Mouse (Mus musculus) forebrain, embryonic 16.5 days (tissue): ENCODE results near the gene Atp12a. TPM values are rescaled to one million over a fixed set of nuclear protein-coding genes. Genes with fewer than 3 reads are reported as not detected.

Source experiments
- ATAC-seq: fragments of 200-750 bp; cut with Nextera tagmentation; 2 replicates; pipeline ENCODE4 v1.8.0; 2017; ENCODE audit warnings: mild to moderate bottlenecking, moderate library complexity
- H3K27ac ChIP-seq: fragments of 300-500 bp; sonication (generic); 2 replicates; pipeline ENCODE4 v1.5.1; 2014; ENCODE audit warnings: low read length, control low read depth
- H3K27me3 ChIP-seq: fragments of 300-500 bp; sonication (generic); replicated peaks from 2 replicates; pipeline ENCODE4 v1.6.1; 2014; ENCODE audit warnings: low read length; ENCODE audit not compliant: control insufficient read depth, insufficient read depth
- H3K36me3 ChIP-seq: fragments of 300-500 bp; sonication (generic); 2 replicates; pipeline ENCODE4 v1.6.1; 2014; ENCODE audit not compliant: control insufficient read depth, insufficient read depth
- H3K4me1 ChIP-seq: fragments of 300-500 bp; sonication (generic); replicated peaks from 2 replicates; pipeline ENCODE4 v1.6.1; 2014; ENCODE audit warnings: low read length; ENCODE audit not compliant: control insufficient read depth, insufficient read depth
- H3K4me2 ChIP-seq: fragments of 300-500 bp; sonication (generic); 2 replicates; pipeline ENCODE4 v1.6.1; 2014; ENCODE audit warnings: mild to moderate bottlenecking, low read length, control low read depth
- H3K4me3 ChIP-seq: fragments of 300-500 bp; sonication (generic); replicated peaks from 2 replicates; pipeline ENCODE4 v1.5.1; 2014; ENCODE audit warnings: mild to moderate bottlenecking, low read length, control low read depth
- H3K9ac ChIP-seq: fragments of 300-500 bp; sonication (generic); replicated peaks from 2 replicates; pipeline ENCODE4 v1.6.1; 2014; ENCODE audit warnings: low read depth, low read length, control low read depth
- H3K9me3 ChIP-seq: fragments of 300-500 bp; sonication (generic); 2 replicates; pipeline ENCODE4 v1.6.1; 2016; ENCODE audit warnings: low read length; ENCODE audit not compliant: control insufficient read depth
- WGBS: fragments of 180-500 bp; shearing (Covaris S2); extraction: QIAGEN DNeasy Blood & Tissue Kit; methylation state at CpG from one replicate; pipeline ENCODE4 v1.1.7; 2014; 5-methylcytosine and 5-hydroxymethylcytosine counted together
- polyA plus RNA-seq: library from polyadenylated mRNA; unstranded; fragments of >200 nt; fragmentation: Nextera tagmentation; extraction: Ambion mirVana; gene quantifications from 2 replicates; pipeline ENCODE4 v1.2.1, GENCODE M21; 2015

The Atp12a gene
- polyA plus RNA-seq, 1 experiment from 2014 or later, result 0.30 TPM

- 0 out of 2 replicates have a peak within 1 kb of the TSS, but pooled peaks have one; percentile 8 for H3K4me3 ChIP-seq
- H3K9me3 ChIP-seq, result no peaks in the 10 kb centered on the region
- H3K36me3 ChIP-seq, result no peaks in the 10 kb centered on the region
- no peak for ATAC-seq
- 74% methylated on average over 34 of the region's 34 CpGs for WGBS
- H3K27me3 ChIP-seq, result no peaks in the 10 kb centered on the region
- no peak within 1 kb of the TSS for H3K4me2 ChIP-seq
- no peak within 1 kb of the TSS for H3K27ac ChIP-seq
- H3K9ac ChIP-seq, result no peak within 1 kb of the TSS
- no peaks in the 10 kb centered on the region for H3K4me1 ChIP-seq
Observed at GRCm38 (mm10) chr14:56402311-56403071, 37.6 kb downstream of the Atp12a start, which contains the start of gene Rnf17. Rnf17 (plus strand) TSS chr14:56402581.

GRCm38 (mm10) chr14:56403072-56403375 lies 38.2 kb downstream of the Atp12a start:
- no peak for ATAC-seq
- H3K4me1 ChIP-seq, result no peaks in the 10 kb centered on the region
- H3K4me2 ChIP-seq, result no peak overlapping the region
- H3K36me3 ChIP-seq, result no peaks in the 10 kb centered on the region
- WGBS, result 90% methylated on average over 2 of the region's 2 CpGs
- H3K27me3 ChIP-seq, result no peaks in the 10 kb centered on the region
- no peak overlapping the region for H3K4me3 ChIP-seq
- H3K27ac ChIP-seq, result no peak overlapping the region
- H3K9me3 ChIP-seq, result no peaks in the 10 kb centered on the region
- no peak overlapping the region for H3K9ac ChIP-seq

Other genes with a start within 250 kb of the Atp12a start
- gene Gzme, start 244.4 kb upstream of the Atp12a start, polyA plus RNA-seq, result not detected in 2 replicates
- not detected in 2 replicates for gene Gzmd, start 232.5 kb upstream of the Atp12a start, polyA plus RNA-seq
- not detected in 2 replicates for gene Gzmg, start 205.5 kb upstream of the Atp12a start, polyA plus RNA-seq
- not detected in 2 replicates for gene Gzmn, start 190.5 kb upstream of the Atp12a start, polyA plus RNA-seq
- not detected in 2 replicates for gene Gzmf, start 153.7 kb upstream of the Atp12a start, polyA plus RNA-seq
- gene Gzmc, start 130.4 kb upstream of the Atp12a start, polyA plus RNA-seq, result not detected in 2 replicates
- not detected in 2 replicates for gene Gzmb, start 102.8 kb upstream of the Atp12a start, polyA plus RNA-seq
- 0.66 and 1.0 TPM in 2 replicates for gene Rnf17, start 37.5 kb downstream of the Atp12a start, polyA plus RNA-seq
- gene Cenpj, start 210.4 kb downstream of the Atp12a start, polyA plus RNA-seq, result 14.7 and 18.2 TPM in 2 replicates
- gene Parp4, start 210.6 kb downstream of the Atp12a start, polyA plus RNA-seq, result 0.68 and 0.84 TPM in 2 replicates